Mouse (Mus musculus): ENCODE results near the gene Gpatch1. TPM values are rescaled to one million over a fixed set of nuclear protein-coding genes. Genes with fewer than 3 reads are reported as not detected.
A peak's percentile ranks its signal among the peaks of the same experiment; 100 is the strongest.

Gpatch1 gene
- polyA plus RNA-seq (2016; fragmentation: Nextera tagmentation; extraction: Ambion mirVana): 21.3 and 22.5 TPM in 2 replicates

DNA sequence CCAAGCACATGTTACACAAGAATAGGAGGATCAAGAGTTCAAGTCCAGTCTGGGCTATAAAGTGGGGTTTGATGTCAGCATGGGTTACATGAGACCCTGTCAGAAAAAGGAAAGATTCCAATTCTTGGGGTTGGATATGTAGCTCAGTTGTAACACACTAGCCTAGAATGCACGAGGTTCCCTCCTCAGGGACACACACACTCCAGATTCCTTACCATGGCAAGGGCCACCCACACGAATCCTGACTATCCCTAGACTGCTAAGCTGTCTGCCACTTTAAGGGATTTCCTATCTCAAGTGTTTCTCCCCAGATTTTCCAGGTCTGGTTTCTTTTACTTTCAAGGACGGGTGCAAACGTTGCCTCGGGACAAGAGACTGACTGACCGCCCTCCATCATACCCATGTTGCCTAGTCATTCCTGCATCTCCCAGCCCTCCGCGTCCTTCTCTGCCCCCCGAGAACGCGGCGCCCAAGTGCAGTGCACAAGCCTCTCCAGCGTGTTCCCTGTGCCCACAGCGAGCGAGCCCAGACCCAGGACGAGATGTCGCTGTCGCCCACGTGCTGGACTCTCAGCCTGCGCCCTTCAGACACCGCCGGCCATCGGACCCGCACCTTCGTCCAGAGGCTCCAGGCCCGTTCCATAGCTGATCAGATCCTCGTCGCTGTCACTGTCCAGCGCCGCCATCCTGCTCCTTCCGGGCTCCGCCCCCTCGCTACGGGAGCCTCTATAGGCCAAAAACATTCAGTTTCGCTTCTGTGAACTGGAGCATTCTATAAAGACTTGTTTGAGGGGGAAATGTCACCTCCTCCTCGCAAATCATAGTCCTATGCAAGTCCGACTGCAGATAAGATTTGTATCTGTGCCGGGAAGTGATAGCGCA is at the start of gene Gpatch1:
Gene Gpatch1, minus strand, starts transcription at position 712 of the 881 bp plus-strand sequence.
- no peaks in the 10 kb centered on the region for H3K36me3 ChIP-seq
- peak within 1 kb of the TSS; percentile 88 for H3K9ac ChIP-seq
- peak within 1 kb of the TSS; percentile 90 for H3K4me3 ChIP-seq
- peak within 1 kb of the TSS; percentile 77 for H3K27ac ChIP-seq
- H3K9me3 ChIP-seq (replicated peaks): no peaks in the 10 kb centered on the region
- ATAC-seq (ENCODE audit: low FRiP score): peak; percentile 91
- no peaks in the 10 kb centered on the region for H3K27me3 ChIP-seq
- peak within 1 kb of the TSS; percentile 77 for H3K4me2 ChIP-seq (replicated peaks)
- H3K4me1 ChIP-seq: peaks cover 11% of the 10 kb centered on the region
- WGBS: 2% methylated on average over 39 of the region's 39 CpGs

DNA sequence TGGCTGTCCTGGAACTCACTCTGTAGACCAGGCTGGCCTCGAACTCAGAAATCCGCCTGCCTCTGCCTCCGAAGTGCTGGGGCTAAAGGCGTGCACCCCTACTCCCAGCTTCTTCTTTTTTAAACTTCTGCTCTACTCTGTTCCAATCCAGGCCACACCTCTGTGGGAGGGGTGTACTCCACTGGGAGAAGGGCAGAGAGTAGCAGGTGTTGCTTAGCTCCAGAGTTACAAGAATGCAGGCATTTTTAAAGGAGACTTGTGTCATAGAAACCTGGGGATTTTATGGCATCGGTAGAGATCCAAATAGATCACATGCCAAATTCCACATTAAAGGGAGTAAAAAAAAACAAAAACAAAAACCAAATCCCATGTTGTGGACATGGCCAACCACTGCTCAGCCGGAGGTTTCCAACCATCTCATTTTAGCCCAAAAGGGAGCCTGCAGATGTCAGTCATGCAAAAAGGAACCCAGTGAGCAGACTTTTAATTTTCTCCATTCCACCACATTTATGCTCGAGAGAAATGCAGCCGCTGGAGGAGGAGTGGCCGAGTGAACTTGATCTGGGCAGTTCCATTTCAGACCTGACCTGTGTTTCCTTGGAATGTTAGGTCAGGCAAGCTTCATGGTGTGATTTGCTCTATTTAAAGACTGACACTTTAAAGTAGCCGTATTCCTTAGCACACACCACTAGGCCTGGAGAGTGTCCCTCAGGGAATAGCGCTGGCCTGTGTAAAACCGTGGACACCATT is 47.1 kb upstream of the Gpatch1 start:
- Histone ChIP-seq H3K9ac (no peak overlapping the region), H3K4me3 (no peak overlapping the region), H3K4me1 (no peaks in the 10 kb centered on the region), H3K27ac (no peak overlapping the region), H3K27me3 (no peaks in the 10 kb centered on the region), H3K9me3 (replicated peaks) (no peaks in the 10 kb centered on the region; the same call in 1 of the 2 replicates), H3K4me2 (replicated peaks) (no peak overlapping the region), H3K36me3 (no peaks in the 10 kb centered on the region)
- no peak for ATAC-seq (ENCODE audit: low FRiP score)
- 71% methylated on average over 12 of the region's 12 CpGs for WGBS

DNA sequence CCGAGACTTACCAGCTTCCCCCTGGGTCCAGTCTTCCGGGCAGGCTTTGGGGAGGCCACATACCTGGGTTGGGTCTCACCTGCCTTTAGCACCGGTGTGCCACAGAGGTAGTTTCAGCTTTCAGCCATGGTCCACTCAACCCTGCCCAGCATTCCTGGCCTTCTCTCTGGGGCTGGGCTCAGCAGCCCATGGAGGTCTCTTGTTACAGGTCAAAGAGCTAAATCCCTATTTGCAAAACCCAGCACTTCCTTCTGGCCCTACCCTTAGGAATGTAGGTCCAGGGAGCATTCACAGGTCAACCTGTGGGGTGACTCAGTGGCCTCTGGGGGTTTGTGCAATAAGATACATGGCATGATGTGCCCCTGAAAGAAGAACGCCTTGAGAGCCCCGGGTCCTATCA is 44.6 kb upstream of the Gpatch1 start:
- Histone ChIP-seq H3K9me3 (replicated peaks) (no peaks in the 10 kb centered on the region), H3K36me3 (no peaks in the 10 kb centered on the region), H3K27ac (no peak overlapping the region), H3K4me1 (no peaks in the 10 kb centered on the region), H3K9ac (no peak overlapping the region), H3K4me2 (replicated peaks) (no peak overlapping the region), H3K4me3 (no peak overlapping the region), H3K27me3 (no peaks in the 10 kb centered on the region)
- 74% methylated on average over 5 of the region's 5 CpGs for WGBS
- ATAC-seq (ENCODE audit: low FRiP score): no peak

DNA sequence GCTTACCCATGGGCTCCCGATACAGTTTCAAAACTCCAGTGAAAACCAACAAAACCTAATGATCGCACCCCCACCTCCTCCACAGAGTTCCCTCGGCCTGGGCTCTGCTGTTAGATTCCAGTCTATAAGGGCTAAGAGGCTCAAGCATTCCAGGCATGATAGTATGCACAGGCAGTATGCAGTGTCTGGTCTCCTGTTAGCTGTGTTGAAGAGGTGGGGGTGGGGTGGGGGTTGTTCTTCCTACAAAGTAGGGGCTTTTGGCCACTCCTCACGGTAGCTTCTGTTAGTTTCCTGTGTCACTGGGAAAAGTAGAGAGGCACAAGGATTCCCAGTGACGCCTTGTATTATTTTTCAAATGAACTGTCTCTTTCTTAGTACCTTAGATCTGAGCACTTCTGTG is 44.0 kb upstream of the Gpatch1 start:
- no peaks in the 10 kb centered on the region for H3K9me3 ChIP-seq (replicated peaks)
- no peaks in the 10 kb centered on the region for H3K27me3 ChIP-seq
- H3K4me1 ChIP-seq: no peaks in the 10 kb centered on the region
- H3K4me2 ChIP-seq (replicated peaks): no peak overlapping the region
- 76% methylated on average over 5 of the region's 5 CpGs for WGBS
- H3K36me3 ChIP-seq: no peaks in the 10 kb centered on the region
- no peak overlapping the region for H3K9ac ChIP-seq
- H3K4me3 ChIP-seq: no peak overlapping the region
- no peak for ATAC-seq (ENCODE audit: low FRiP score)
- no peak overlapping the region for H3K27ac ChIP-seq

DNA sequence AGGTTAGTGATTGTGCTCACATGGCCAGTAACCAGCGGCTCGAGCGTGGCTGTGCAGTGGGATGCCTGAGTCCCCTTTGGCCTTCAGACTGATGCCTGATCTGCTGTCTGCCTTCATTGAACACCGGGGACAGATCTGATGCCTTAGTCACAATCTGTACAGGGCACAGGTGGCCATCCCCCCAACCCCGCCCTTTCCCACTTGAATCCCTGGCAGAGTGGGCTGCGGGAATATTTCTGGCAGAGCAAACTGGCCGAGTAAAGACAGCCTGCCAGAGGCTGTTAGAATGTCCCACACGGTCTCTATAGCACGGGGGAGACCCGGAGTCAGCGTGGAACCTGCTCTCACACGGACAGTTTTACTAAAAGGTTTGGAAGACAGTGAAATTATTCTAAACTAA is 39.4 kb upstream of the Gpatch1 start:
- no peak overlapping the region for H3K27ac ChIP-seq
- no peaks in the 10 kb centered on the region for H3K4me1 ChIP-seq
- no peak overlapping the region for H3K9ac ChIP-seq
- no peaks in the 10 kb centered on the region for H3K9me3 ChIP-seq (replicated peaks)
- H3K4me2 ChIP-seq (replicated peaks): no peak overlapping the region
- H3K27me3 ChIP-seq: no peaks in the 10 kb centered on the region
- no peaks in the 10 kb centered on the region for H3K36me3 ChIP-seq
- no peak for ATAC-seq (ENCODE audit: low FRiP score)
- H3K4me3 ChIP-seq: no peak overlapping the region
- 88% methylated on average over 12 of the region's 12 CpGs for WGBS

DNA sequence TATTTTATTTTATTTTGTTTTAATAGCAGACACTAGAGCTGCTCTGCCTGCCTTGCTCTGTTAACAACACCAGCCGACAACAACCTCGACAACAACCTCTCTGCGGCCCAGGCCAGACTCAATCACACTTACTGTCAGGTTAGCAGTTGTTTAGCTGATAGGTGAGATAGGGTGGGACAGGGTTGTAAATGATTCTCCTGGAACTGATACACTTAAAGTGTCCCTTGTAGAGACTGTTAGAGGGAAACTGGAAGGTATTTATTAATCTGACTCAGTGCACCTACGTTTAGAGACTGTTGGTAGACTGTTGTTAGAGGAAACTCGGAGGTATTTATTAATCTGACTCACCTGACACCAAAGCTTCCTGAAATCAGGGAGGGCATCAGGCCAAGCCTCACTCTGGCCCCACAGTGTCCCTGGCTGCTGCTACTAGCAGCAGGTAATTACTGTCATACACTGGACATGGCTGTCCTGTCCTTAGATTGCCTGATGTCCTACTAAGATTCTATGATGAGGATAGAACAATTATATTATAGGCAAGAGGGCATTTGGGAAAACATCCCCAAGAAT is 37.1 kb upstream of the Gpatch1 start:
- no peak for ATAC-seq (ENCODE audit: low FRiP score)
- Histone ChIP-seq H3K9ac (no peak overlapping the region), H3K4me3 (no peak overlapping the region), H3K27me3 (no peaks in the 10 kb centered on the region), H3K4me2 (replicated peaks) (no peak overlapping the region), H3K27ac (no peak overlapping the region), H3K4me1 (no peaks in the 10 kb centered on the region), H3K9me3 (replicated peaks) (no peaks in the 10 kb centered on the region), H3K36me3 (no peaks in the 10 kb centered on the region)
- WGBS: 86% methylated on average over 5 of the region's 5 CpGs

DNA sequence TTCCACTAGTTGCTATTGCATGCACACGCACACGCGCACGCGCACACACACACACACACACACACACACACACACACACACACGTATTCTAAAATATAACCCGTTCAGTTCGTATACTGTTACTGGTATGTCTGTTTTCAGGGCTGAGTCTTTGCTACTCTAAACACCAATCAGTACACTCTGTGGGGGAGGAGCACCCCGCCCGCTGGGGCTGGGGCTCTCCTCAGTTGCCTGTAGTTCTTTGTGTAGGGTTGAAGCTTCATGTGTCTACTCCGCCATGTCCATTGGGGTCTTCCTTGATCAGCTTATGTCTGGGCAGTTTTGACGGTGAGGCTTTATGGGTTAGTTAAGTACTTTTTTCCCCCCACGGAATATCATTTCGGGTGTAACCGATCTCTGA is 35.1 kb upstream of the Gpatch1 start:
- no peaks in the 10 kb centered on the region for H3K27me3 ChIP-seq
- no peaks in the 10 kb centered on the region for H3K4me1 ChIP-seq
- no peaks in the 10 kb centered on the region for H3K36me3 ChIP-seq
- H3K27ac ChIP-seq: no peak overlapping the region
- ATAC-seq (ENCODE audit: low FRiP score): no peak
- no peak overlapping the region for H3K4me3 ChIP-seq
- H3K9ac ChIP-seq: no peak overlapping the region
- 95% methylated on average over 15 of the region's 15 CpGs for WGBS
- H3K4me2 ChIP-seq (replicated peaks): no peak overlapping the region
- H3K9me3 ChIP-seq (replicated peaks): no peaks in the 10 kb centered on the region

DNA sequence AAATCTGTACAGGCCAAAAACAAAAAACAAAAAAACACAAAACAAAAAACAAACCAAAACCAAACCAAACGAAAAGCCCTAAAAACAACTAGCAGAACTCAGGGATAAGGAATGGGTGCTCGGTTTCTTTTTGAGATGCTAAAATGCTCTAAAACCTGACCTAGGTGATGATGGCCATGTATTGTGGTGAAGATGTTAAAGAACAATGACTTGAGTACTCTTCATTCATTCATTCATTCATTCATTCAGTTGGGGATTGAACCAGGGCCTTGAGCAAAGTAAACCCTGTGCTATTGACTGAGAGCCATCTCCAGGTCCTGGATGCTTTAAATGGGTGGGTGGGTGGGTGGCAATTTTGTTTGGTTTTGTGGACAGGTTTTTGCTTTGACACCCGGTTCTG is 32.9 kb upstream of the Gpatch1 start:
- H3K4me3 ChIP-seq: no peak overlapping the region
- no peaks in the 10 kb centered on the region for H3K4me1 ChIP-seq
- H3K9ac ChIP-seq: no peak overlapping the region
- H3K9me3 ChIP-seq (replicated peaks): no peaks in the 10 kb centered on the region
- no peak for ATAC-seq (ENCODE audit: low FRiP score)
- H3K27ac ChIP-seq: no peak overlapping the region
- H3K4me2 ChIP-seq (replicated peaks): no peak overlapping the region
- no peaks in the 10 kb centered on the region for H3K36me3 ChIP-seq
- WGBS: 93% methylated on average over 3 of the region's 3 CpGs
- H3K27me3 ChIP-seq: no peaks in the 10 kb centered on the region

DNA sequence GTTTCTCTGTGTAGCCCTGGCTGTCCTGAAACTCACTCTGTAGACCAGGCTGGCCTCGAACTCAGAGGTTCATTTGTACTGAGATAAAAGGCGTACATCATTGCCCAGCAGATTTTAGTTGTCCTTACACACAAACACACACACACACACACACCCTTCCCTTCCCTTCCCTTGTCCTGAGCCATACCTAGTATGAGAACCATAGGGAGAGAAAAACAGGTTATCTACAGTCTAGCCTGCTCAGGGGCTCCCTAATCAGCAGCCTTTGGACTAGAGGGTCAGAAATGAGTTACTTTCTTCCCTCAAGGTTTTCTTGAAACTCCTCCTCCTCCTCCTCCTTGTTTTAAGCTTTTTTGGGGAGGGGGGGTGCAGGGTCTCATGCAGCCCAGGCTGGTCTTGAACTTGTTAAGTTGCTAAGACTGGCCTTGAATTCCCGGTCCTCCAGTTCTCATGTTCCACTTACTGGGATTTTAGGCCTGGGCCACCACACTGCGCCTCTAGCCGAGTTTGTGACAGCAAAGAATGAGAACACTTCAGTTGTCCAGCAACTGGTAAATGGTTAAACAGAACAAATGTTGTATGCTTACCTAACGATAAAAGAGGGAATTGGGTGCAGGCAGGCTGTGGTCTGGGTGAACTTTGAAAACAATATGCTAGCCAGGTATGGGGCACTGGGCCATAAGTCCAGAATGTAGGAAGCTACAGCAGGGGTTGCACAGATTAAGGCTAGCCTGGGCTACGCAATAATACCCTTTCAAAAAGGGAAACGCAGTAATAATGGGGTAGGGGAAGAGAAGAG is 31.8 kb upstream of the Gpatch1 start:
- Histone ChIP-seq H3K27me3 (no peaks in the 10 kb centered on the region), H3K4me1 (no peaks in the 10 kb centered on the region), H3K4me3 (no peak overlapping the region), H3K4me2 (replicated peaks) (no peak overlapping the region), H3K27ac (no peak overlapping the region), H3K36me3 (no peaks in the 10 kb centered on the region), H3K9ac (no peak overlapping the region), H3K9me3 (replicated peaks) (no peaks in the 10 kb centered on the region)
- ATAC-seq (ENCODE audit: low FRiP score): no peak
- 90% methylated on average over 8 of the region's 8 CpGs for WGBS

DNA sequence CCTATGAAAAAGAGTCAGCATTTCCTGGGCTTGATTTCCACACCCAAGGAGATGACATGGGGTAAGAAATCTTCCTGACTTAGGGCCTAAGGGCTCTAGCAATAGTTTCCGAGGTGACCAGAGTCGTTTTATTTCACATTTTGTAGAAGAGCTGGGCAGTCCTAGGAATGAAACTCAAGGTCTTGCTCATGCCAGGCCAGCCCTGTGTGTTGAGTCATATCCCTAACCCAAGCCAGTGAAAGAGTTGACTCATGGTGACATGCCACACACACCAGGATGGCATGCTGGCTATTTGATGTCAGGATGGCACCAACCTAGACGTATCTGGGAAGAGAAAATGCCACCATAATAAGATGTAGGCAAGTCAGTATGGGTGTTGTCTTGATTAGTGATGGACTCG is 30.8 kb upstream of the Gpatch1 start:
- H3K36me3 ChIP-seq: no peaks in the 10 kb centered on the region
- H3K9ac ChIP-seq: no peak overlapping the region

DNA sequence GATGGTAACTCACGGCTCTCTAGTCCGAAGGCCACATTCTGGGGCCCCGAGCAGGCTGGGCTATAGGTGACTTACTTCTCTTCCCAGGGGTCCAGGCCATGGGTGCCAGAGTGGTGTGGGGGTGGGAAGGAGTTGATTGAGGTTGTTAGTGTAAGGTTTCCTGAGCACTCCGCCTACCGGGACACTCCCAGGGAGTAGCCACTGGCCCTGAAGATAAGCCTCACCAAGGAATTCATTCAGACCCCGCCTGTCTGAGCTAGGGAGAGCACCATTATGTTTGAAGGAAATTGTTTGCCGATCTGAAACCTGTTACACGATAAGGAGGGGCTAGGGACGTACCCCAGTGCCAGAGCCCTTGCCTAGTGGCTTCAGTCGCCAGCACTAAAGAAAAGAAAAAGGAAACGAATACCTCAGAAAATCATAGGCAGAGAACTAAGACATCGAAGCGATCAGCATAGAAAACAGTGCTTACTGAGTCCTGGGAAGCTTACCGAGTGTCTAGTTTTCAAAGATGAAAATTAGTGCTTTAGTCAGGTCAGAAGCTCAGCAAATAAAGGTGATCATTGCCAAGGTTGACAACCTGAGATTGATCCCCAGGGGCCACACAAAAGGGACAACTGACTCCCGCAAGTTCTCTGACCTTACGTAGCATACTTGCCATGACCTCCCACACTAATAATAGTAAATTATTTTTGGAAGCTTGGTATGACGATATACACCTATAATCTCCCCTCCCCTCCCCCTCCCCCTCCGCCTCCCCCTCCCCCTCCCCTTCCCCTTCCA is 29.9 kb upstream of the Gpatch1 start:
- ATAC-seq (ENCODE audit: low FRiP score): no peak
- Histone ChIP-seq H3K27ac (no peak overlapping the region), H3K4me1 (no peaks in the 10 kb centered on the region), H3K27me3 (no peaks in the 10 kb centered on the region), H3K4me3 (no peak overlapping the region), H3K36me3 (no peaks in the 10 kb centered on the region), H3K9me3 (replicated peaks) (no peaks in the 10 kb centered on the region), H3K9ac (no peak overlapping the region), H3K4me2 (replicated peaks) (no peak overlapping the region)
- WGBS: 79% methylated on average over 17 of the region's 18 CpGs

More for the DNA sequence above, 30.8 kb upstream of the Gpatch1 start:
- Histone ChIP-seq H3K4me1 (no peaks in the 10 kb centered on the region), H3K27me3 (no peaks in the 10 kb centered on the region), H3K4me2 (replicated peaks) (no peak overlapping the region), H3K27ac (no peak overlapping the region), H3K4me3 (no peak overlapping the region), H3K9me3 (replicated peaks) (no peaks in the 10 kb centered on the region)
- 90% methylated on average over 4 of the region's 4 CpGs for WGBS
- ATAC-seq (ENCODE audit: low FRiP score): no peak
